Mouse (Mus musculus) liver, adult 2 months (tissue): ENCODE results near the gene Nhlh1. TPM values are rescaled to one million over a fixed set of nuclear protein-coding genes. Genes with fewer than 3 reads are reported as not detected.

Experiments
- DNase-seq: peaks from one replicate; pipeline ENCODE4 v3.0.0-alpha.2; 2011; ENCODE audit warnings: low read depth, low spot score; ENCODE audit errors: extremely low read depth
- H3K27ac ChIP-seq: fragments of 200-500 bp; replicated peaks from 2 replicates; pipeline ENCODE4 v1.5.1; 2012; ENCODE audit warnings: low read depth, mild to moderate bottlenecking, control low read depth, inconsistent platforms, low read length; ENCODE audit not compliant: insufficient read depth
- H3K27me3 ChIP-seq: fragments of 200-500 bp; 2 replicates; pipeline ENCODE4 v1.6.1; 2012; ENCODE audit warnings: mild to moderate bottlenecking, moderate library complexity, low read length, inconsistent platforms; ENCODE audit not compliant: control insufficient read depth, insufficient read depth
- H3K36me3 ChIP-seq: fragments of 200-500 bp; 2 replicates; pipeline ENCODE4 v1.6.1; 2012; ENCODE audit warnings: low read length, inconsistent platforms; ENCODE audit not compliant: control insufficient read depth, insufficient read depth
- H3K4me1 ChIP-seq: fragments of 200-500 bp; 2 replicates; pipeline ENCODE4 v1.6.1; 2011; ENCODE audit warnings: low read length; ENCODE audit not compliant: control insufficient read depth, insufficient read depth
- H3K4me3 ChIP-seq: fragments of 200-500 bp; 2 replicates; pipeline ENCODE4 v1.5.1; 2011; ENCODE audit warnings: low read depth, mild to moderate bottlenecking, control low read depth, low read length, moderate library complexity; ENCODE audit not compliant: insufficient read depth
- H3K79me2 ChIP-seq: fragments of 200-500 bp; 2 replicates; pipeline ENCODE4 v1.6.1; 2012; ENCODE audit warnings: inconsistent platforms, mild to moderate bottlenecking, low read length, moderate library complexity; ENCODE audit not compliant: control insufficient read depth, insufficient read depth
- H3K9ac ChIP-seq: fragments of 200-500 bp; 2 replicates; pipeline ENCODE4 v1.6.1; 2012; ENCODE audit warnings: low read depth, mild to moderate bottlenecking, control low read depth, inconsistent platforms, low read length
- CTCF ChIP-seq: fragments of 200-500 bp; IDR thresholded peaks from 2 replicates; pipeline ENCODE4 v1.5.1; 2011; ENCODE audit warnings: low read depth, low read length, control low read depth
- POLR2A ChIP-seq: fragments of 200-500 bp; IDR thresholded peaks from 2 replicates; pipeline ENCODE4 v1.6.1; 2011; ENCODE audit warnings: low read length, control low read depth; ENCODE audit not compliant: insufficient read depth; ENCODE audit errors: extremely low read depth
- WGBS: fragments of 180-500 bp; shearing (Covaris S2); methylation state at CpG from one replicate; pipeline ENCODE4 v1.1.7; 2018; 5-methylcytosine and 5-hydroxymethylcytosine counted together
- polyA plus RNA-seq: library from polyadenylated mRNA; depleted of rRNA; stranded (reverse); fragments of >200 nt; gene quantifications from 2 replicates; pipeline ENCODE4 v1.2.3, GENCODE M21; 2012
- total RNA-seq: library from RNA; depleted of rRNA; stranded (reverse); fragments of >200 nt; gene quantifications from 2 replicates; pipeline ENCODE4 v1.2.3, GENCODE M21; 2014

Nhlh1 gene
- total and polyA plus RNA-seq, 2 experiments = not detected

- Histone ChIP-seq H3K4me1 (no peaks in the 10 kb centered on the region), H3K36me3 (no peaks in the 10 kb centered on the region), H3K27me3 (peaks cover 11% of the 10 kb centered on the region; the same call in 1 of the 2 replicates), H3K79me2 (no peaks in the 10 kb centered on the region), H3K9ac (no peak overlapping the region), H3K4me3 (no peak overlapping the region), H3K27ac (no peak overlapping the region)
- WGBS = 41% methylated on average over 13 of the region's 13 CpGs
- no peak for TF ChIP-seq CTCF
- TF ChIP-seq POLR2A = no peak
- no peak for DNase-seq
Observed at GRCm38 (mm10) chr1:172049131-172049782, 8.1 kb downstream of the Nhlh1 start.

GRCm38 (mm10) chr1:172048241-172048734 is 9.1 kb downstream of the Nhlh1 start:
- no peaks in the 10 kb centered on the region for H3K79me2 ChIP-seq
- H3K27me3 ChIP-seq = peaks cover 4% of the 10 kb centered on the region; the same call in 1 of the 2 replicates
- TF ChIP-seq POLR2A (0 out of 2 replicates have a peak, but pooled peaks have one; percentile 18), CTCF (no peak)
- H3K36me3 ChIP-seq = no peaks in the 10 kb centered on the region
- no peak overlapping the region for H3K27ac ChIP-seq
- no peak for DNase-seq
- WGBS = 54% methylated on average over 6 of the region's 6 CpGs
- peak overlapping the region; percentile 51 for H3K4me3 ChIP-seq
- H3K9ac ChIP-seq = peak overlapping the region; percentile 31; the same call in 1 of the 2 replicates
- no peaks in the 10 kb centered on the region for H3K4me1 ChIP-seq

GRCm38 (mm10) chr1:172046938-172047337 is 10.4 kb downstream of the Nhlh1 start:
- Histone ChIP-seq H3K27ac (no peak overlapping the region), H3K9ac (no peak overlapping the region), H3K79me2 (no peaks in the 10 kb centered on the region), H3K27me3 (no peaks in the 10 kb centered on the region), H3K4me1 (no peaks in the 10 kb centered on the region), H3K36me3 (no peaks in the 10 kb centered on the region), H3K4me3 (no peak overlapping the region)
- peak; percentile 20 for DNase-seq
- TF ChIP-seq POLR2A (no peak), CTCF (peak; percentile 88)
- WGBS = 23% methylated on average over 5 of the region's 5 CpGs

GRCm38 (mm10) chr1:172046410-172046809 is 11.0 kb downstream of the Nhlh1 start:
- no peaks in the 10 kb centered on the region for H3K4me1 ChIP-seq
- no peaks in the 10 kb centered on the region for H3K27me3 ChIP-seq
- H3K27ac ChIP-seq = no peak overlapping the region
- H3K4me3 ChIP-seq = no peak overlapping the region
- no peak for TF ChIP-seq CTCF
- TF ChIP-seq POLR2A = no peak
- no peaks in the 10 kb centered on the region for H3K79me2 ChIP-seq
- WGBS = 70% methylated on average over 8 of the region's 8 CpGs
- H3K9ac ChIP-seq = no peak overlapping the region
- DNase-seq = no peak
- no peaks in the 10 kb centered on the region for H3K36me3 ChIP-seq

- no peaks in the 10 kb centered on the region for H3K4me1 ChIP-seq
- WGBS = 87% methylated on average over 2 of the region's 2 CpGs
Observed at GRCm38 (mm10) chr1:172029914-172030313, 27.5 kb downstream of the Nhlh1 start.

More at GRCm38 (mm10) chr1:172029914-172030313, 27.5 kb downstream of the Nhlh1 start:
- Histone ChIP-seq H3K27me3 (no peaks in the 10 kb centered on the region), H3K36me3 (no peaks in the 10 kb centered on the region), H3K4me3 (no peak overlapping the region), H3K27ac (no peak overlapping the region), H3K9ac (no peak overlapping the region), H3K79me2 (no peaks in the 10 kb centered on the region)
- no peak for DNase-seq
- TF ChIP-seq CTCF (no peak), POLR2A (no peak)
